Mouse (Mus musculus) stomach, postnatal 0 days (tissue): ENCODE results near the gene Podn. TPM values are rescaled to one million over a fixed set of nuclear protein-coding genes. Genes with fewer than 3 reads are reported as not detected.

Experiments used
- ATAC-seq: fragments of 200-750 bp; cut with Nextera tagmentation; 2 replicates; pipeline ENCODE4 v1.8.0; 2017; ENCODE audit not compliant: low FRiP score, low TSS enrichment
- DNase-seq: peaks from one replicate; pipeline ENCODE4 v3.0.0-alpha.2; 2016; ENCODE audit warnings: low spot score
- H3K27ac ChIP-seq: fragments of 300-500 bp; sonication (generic); replicated peaks from 2 replicates; pipeline ENCODE4 v1.5.1; 2014; ENCODE audit warnings: mild to moderate bottlenecking, control low read depth
- H3K27me3 ChIP-seq: fragments of 300-500 bp; sonication (generic); 2 replicates; pipeline ENCODE4 v1.6.1; 2014; ENCODE audit warnings: low read length; ENCODE audit not compliant: control insufficient read depth, insufficient read depth
- H3K36me3 ChIP-seq: fragments of 300-500 bp; sonication (generic); 2 replicates; pipeline ENCODE4 v1.6.1; 2014; ENCODE audit warnings: low read length, mixed read lengths; ENCODE audit not compliant: control insufficient read depth, insufficient read depth
- H3K4me1 ChIP-seq: fragments of 300-500 bp; sonication (generic); replicated peaks from 2 replicates; pipeline ENCODE4 v1.6.1; 2014; ENCODE audit warnings: antibody characterized with exemption; ENCODE audit not compliant: control insufficient read depth, insufficient read depth
- H3K4me2 ChIP-seq: fragments of 300-500 bp; sonication (generic); replicated peaks from 2 replicates; pipeline ENCODE4 v1.6.1; 2014; ENCODE audit warnings: low read depth, mild to moderate bottlenecking, control low read depth, moderate library complexity
- H3K4me3 ChIP-seq: fragments of 300-500 bp; sonication (generic); 2 replicates; pipeline ENCODE4 v1.5.1; 2014; ENCODE audit warnings: low read depth, low read length, control low read depth
- H3K9ac ChIP-seq: fragments of 300-500 bp; sonication (generic); 2 replicates; pipeline ENCODE4 v1.6.1; 2014; ENCODE audit warnings: mild to moderate bottlenecking, low read length, control low read depth, mixed read lengths
- H3K9me3 ChIP-seq: fragments of 300-500 bp; sonication (generic); 2 replicates; pipeline ENCODE4 v1.6.1; 2016; ENCODE audit warnings: low read length; ENCODE audit not compliant: control insufficient read depth
- CTCF ChIP-seq: IDR thresholded peaks from 2 replicates; pipeline ENCODE4 v1.5.1; 2016; ENCODE audit warnings: antibody characterized with exemption, low read depth, mild to moderate bottlenecking, moderate library complexity
- EP300 ChIP-seq: optimal IDR thresholded peaks from 2 replicates; pipeline ENCODE3; 2016; ENCODE audit warnings: antibody characterized with exemption
- WGBS: fragments of 180-500 bp; shearing (Covaris S2); extraction: QIAGEN DNeasy Blood & Tissue Kit; methylation state at CpG from one replicate; pipeline ENCODE4 v1.1.7; 2014; 5-methylcytosine and 5-hydroxymethylcytosine counted together
- polyA plus RNA-seq: library from polyadenylated mRNA; unstranded; fragments of >200 nt; fragmentation: Nextera tagmentation; extraction: Ambion mirVana; gene quantifications from 2 replicates; pipeline ENCODE4 v1.2.1, GENCODE M21; 2015

The Podn gene
- polyA plus RNA-seq, 1 experiment from 2014 or later: 2.0 TPM

DNA sequence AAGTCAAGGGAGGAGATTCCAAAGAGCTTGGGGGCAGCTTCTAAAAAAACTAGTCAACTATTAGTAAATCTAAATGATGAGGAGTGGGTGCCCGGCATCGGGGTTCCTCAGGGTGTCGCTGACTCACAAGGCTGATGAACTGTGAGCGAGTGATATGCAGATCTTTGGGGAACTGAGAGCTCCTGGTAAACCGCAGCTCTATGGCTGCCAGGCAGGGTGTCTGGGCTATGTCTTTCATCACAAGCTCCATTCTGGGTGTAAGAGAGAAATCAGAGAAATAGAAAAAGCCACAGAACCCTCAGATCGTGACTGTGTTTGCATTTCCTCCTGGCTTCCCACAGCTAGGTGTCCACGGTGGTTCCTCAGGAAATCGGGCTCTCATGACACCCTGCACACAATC lies 107.3 kb downstream of the Podn start:
- TF ChIP-seq CTCF (no peak), EP300 (no peak)
- H3K27ac ChIP-seq: no peak overlapping the region
- DNase-seq (no peak), ATAC-seq (no peak)
- H3K9me3 ChIP-seq: no peaks in the 10 kb centered on the region
- no peak overlapping the region for H3K4me3 ChIP-seq
- H3K4me2 ChIP-seq: no peak overlapping the region
- H3K27me3 ChIP-seq: no peaks in the 10 kb centered on the region
- H3K9ac ChIP-seq: no peak overlapping the region
- no peaks in the 10 kb centered on the region for H3K36me3 ChIP-seq
- H3K4me1 ChIP-seq: peaks cover 4% of the 10 kb centered on the region; the same call in 1 of the 2 replicates
- WGBS: 62% methylated on average over 8 of the region's 8 CpGs

DNA sequence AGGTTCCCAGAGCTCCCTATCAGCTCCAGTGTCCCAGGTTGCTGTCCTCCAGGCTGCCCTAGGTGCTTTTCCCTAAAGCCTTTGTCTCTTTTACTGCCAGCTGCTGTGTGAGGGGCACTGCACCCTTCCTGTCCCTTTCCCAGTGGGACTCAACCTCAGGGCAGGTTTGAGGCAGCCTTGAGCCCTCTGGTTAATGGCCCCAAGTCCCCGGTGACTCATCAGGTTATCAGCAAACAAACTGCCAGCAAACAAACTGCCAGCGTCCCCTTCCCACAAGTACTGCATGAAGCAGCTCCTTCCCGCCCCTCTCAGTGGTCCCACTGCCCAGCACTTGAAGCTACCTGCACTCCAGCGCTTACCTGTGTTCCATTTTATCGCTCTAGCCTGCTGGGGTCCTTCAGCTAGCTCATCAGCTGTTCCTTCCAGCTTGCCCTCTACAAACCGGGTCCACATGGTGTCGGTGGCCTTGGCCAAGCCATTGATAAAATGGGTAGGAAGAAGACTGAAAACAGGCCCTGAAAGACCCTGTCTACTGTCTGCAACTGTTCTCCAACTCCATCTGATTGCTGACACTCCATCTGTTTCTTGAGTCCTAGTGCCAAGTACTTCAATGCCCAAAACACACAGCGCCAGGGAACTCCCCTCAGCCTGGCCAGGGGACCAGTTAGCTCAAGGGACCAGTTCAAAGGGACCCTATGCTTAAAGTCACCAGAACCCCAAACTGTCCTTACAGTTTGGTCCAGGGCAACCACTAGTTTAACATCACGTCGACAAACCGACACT lies 109.7 kb downstream of the Podn start:
- Histone ChIP-seq H3K4me2 (no peak overlapping the region), H3K27ac (no peak overlapping the region), H3K27me3 (no peaks in the 10 kb centered on the region), H3K4me3 (no peak overlapping the region), H3K9ac (no peak overlapping the region), H3K9me3 (no peaks in the 10 kb centered on the region), H3K4me1 (peaks cover 1% of the 10 kb centered on the region; the same call in 1 of the 2 replicates), H3K36me3 (no peaks in the 10 kb centered on the region)
- WGBS: 82% methylated on average over 11 of the region's 11 CpGs
- ATAC-seq (no peak), DNase-seq (no peak)
- no peak for TF ChIP-seq EP300
- TF ChIP-seq CTCF: no peak

DNA sequence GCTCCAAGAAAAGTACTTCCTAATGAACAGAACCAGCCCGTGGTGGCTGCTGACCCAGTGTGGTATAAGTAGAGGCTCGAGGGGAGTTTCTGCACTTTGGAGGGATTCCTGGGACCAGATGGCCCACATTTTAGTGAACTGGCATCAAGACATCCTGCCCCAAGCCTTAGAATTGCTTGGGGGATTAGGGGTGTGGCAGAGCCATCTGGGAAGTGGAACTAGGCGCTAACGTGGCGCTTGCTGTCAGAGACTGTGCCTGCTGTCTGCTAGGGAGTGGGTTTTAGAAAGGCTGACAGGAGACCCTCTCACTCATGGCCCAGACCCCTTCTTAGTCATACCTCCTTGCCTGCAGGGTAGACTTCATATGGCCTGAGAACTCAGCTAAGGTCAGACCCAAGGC lies 110.4 kb downstream of the Podn start:
- TF ChIP-seq EP300: no peak
- no peak for TF ChIP-seq CTCF
- H3K36me3 ChIP-seq: no peaks in the 10 kb centered on the region
- WGBS: 85% methylated on average over 5 of the region's 5 CpGs
- H3K4me3 ChIP-seq: no peak overlapping the region
- ATAC-seq: no peak
- H3K9ac ChIP-seq: no peak overlapping the region
- H3K4me1 ChIP-seq: no peaks in the 10 kb centered on the region; the same call in 1 of the 2 replicates
- DNase-seq: no peak
- no peaks in the 10 kb centered on the region for H3K9me3 ChIP-seq
- no peak overlapping the region for H3K4me2 ChIP-seq
- no peak overlapping the region for H3K27ac ChIP-seq
- H3K27me3 ChIP-seq: no peaks in the 10 kb centered on the region

DNA sequence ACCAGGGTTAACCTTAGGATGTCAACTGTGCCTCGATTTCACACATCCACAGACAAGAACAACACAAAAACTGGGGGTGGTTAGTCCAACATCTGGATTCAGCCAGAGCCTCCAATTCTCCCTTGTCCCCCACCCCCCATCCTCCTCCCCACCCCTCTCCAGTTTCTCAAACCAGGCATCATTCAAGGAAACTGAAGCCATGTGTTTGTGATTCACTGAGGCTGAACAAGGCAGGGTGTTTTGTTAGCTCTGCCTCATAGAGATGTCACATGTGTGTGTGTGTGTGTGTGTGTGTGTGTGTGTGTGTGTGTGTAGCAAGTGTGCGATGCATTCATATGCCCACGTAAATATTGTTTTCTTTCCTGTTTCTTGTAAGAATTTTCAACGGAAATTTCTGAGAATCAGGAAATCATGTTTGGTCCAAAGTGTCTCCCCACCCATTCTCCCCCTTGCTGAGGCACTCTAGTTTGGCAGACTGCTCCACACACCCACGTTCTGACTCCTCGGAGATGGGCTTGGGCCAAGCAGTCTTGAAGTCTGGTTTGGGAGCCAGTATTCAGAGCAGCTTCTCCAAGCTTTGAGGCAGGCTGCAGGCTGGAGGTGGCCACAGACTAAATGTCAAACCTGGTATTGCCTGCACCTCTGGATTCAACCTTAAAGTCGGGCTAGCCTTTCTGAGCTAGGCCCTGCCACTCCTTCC lies 111.8 kb downstream of the Podn start:
- Histone ChIP-seq H3K9me3 (no peaks in the 10 kb centered on the region), H3K4me3 (no peak overlapping the region), H3K36me3 (no peaks in the 10 kb centered on the region), H3K27ac (peak overlapping the region; percentile 4; the same call in 1 of the 2 replicates), H3K9ac (no peak overlapping the region), H3K4me1 (no peaks in the 10 kb centered on the region; the same call in 1 of the 2 replicates), H3K4me2 (no peak overlapping the region), H3K27me3 (no peaks in the 10 kb centered on the region)
- WGBS: 35% methylated on average over 7 of the region's 7 CpGs
- TF ChIP-seq CTCF (peak; percentile 5; the same call in 1 of the 2 replicates), EP300 (no peak)
- peak; percentile 71; the same call in 1 of the 2 replicates for ATAC-seq
- peak; percentile 51 for DNase-seq

DNA sequence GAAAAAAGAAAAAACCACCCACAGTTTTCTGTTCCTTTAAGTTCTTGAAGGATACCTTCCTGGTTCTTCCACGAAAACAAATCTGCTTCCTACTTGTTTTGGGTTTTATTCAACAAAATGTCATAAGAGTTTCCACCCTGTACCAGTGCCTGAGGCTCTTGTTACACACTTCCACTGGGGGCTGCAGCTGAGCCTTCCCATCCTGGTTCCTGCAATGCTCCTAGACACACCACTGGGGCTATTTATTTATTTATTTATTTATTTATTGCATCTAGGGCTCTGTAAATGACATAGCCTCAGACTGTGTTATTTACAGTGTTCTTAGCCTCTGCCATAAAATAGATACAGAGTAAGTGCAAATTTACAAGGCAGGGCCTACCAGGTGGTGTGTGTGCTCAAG lies 112.5 kb downstream of the Podn start:
- no peak overlapping the region for H3K9ac ChIP-seq
- no peak overlapping the region for H3K4me2 ChIP-seq
- H3K36me3 ChIP-seq: no peaks in the 10 kb centered on the region
- H3K27ac ChIP-seq: 0 out of 2 replicates have a peak overlapping the region, but pooled peaks have one; percentile 4
- 60% methylated on average over 1 of the region's 1 CpGs for WGBS
- no peaks in the 10 kb centered on the region for H3K27me3 ChIP-seq
- H3K4me3 ChIP-seq: no peak overlapping the region
- no peak for DNase-seq
- TF ChIP-seq EP300 (no peak), CTCF (no peak)
- ATAC-seq: no peak
- H3K9me3 ChIP-seq: no peaks in the 10 kb centered on the region
- no peaks in the 10 kb centered on the region; the same call in 1 of the 2 replicates for H3K4me1 ChIP-seq
